Mouse (Mus musculus) kidney, embryonic 16.5 days (tissue): ENCODE measurements around the gene Gm44511. TPM values are rescaled to one million over a fixed set of nuclear protein-coding genes. Genes with fewer than 3 reads are reported as not detected.

ENCODE experiments used
- polyA plus RNA-seq: library from polyadenylated mRNA; unstranded; fragments of >200 nt; fragmentation: Nextera tagmentation; extraction: Ambion mirVana; gene quantifications from 2 replicates; pipeline ENCODE4 v1.2.1, GENCODE M21; 2015

The Gm44511 gene
- polyA plus RNA-seq, 1 experiment from 2014 or later: not detected

Other genes starting within 250 kb of the Gm44511 start
- 0.26 and 0.32 TPM in 2 replicates for gene A2ml1, start 244.7 kb downstream of the Gm44511 start, polyA plus RNA-seq
- not detected in 2 replicates for gene Klrb1a, start 202.8 kb downstream of the Gm44511 start, polyA plus RNA-seq
- 0.08 and 0.19 TPM in 2 replicates for gene Clec2h, start 163.9 kb downstream of the Gm44511 start, polyA plus RNA-seq
- not detected in 2 replicates for gene Klrb1, start 103.3 kb downstream of the Gm44511 start, polyA plus RNA-seq
- gene Klrb1c, start 37.1 kb downstream of the Gm44511 start, polyA plus RNA-seq: 0.06 and 0.30 TPM in 2 replicates
- gene Klrb1b, start within 50 bp of the Gm44511 start, polyA plus RNA-seq: 0.36 TPM in 1 of 2 replicates, not detected in the other
- 0.12 TPM in 1 of 2 replicates, not detected in the other for gene Clec2i, start 61.3 kb upstream of the Gm44511 start, polyA plus RNA-seq
- 0.65 and 0.87 TPM in 2 replicates for gene BC035044, start 64.8 kb upstream of the Gm44511 start, polyA plus RNA-seq
- gene Clec2g, start 108.1 kb upstream of the Gm44511 start, polyA plus RNA-seq: not detected in 2 replicates
- gene Klrb1f, start 219.6 kb upstream of the Gm44511 start, polyA plus RNA-seq: 0.18 and 0.21 TPM in 2 replicates